Mouse (Mus musculus) E14TG2a.4 (cell line): ENCODE data around the gene Hist1h4d.

Experiments used
- H3K27me3 ChIP-seq: 2 replicates; pipeline ENCODE4 v1.6.1; 2014; ENCODE audit warnings: low read length, control low read depth; ENCODE audit not compliant: insufficient read depth
- H3K36me3 ChIP-seq: 2 replicates; pipeline ENCODE4 v1.6.1; 2014; ENCODE audit warnings: low read length, control low read depth; ENCODE audit not compliant: insufficient read depth
- H3K4me1 ChIP-seq: replicated peaks from 2 replicates; pipeline ENCODE4 v1.6.1; 2014; ENCODE audit warnings: low read depth, low read length, control low read depth
- H3K4me3 ChIP-seq: replicated peaks from 2 replicates; pipeline ENCODE4 v1.5.1; 2014; ENCODE audit warnings: mild to moderate bottlenecking, low read length
- H3K9me3 ChIP-seq: 2 replicates; pipeline ENCODE4 v1.6.1; 2014; ENCODE audit warnings: low read length, control low read depth
- CTCF ChIP-seq: conservative IDR thresholded peaks from 2 replicates; pipeline ENCODE4 v1.5.1; 2014; ENCODE audit warnings: low read length
- NANOG ChIP-seq: IDR thresholded peaks from 2 replicates; pipeline ENCODE4 v1.6.1; 2014; ENCODE audit warnings: borderline replicate concordance, low read length, mixed read lengths
- POU5F1 ChIP-seq: IDR thresholded peaks from 2 replicates; pipeline ENCODE4 v1.6.1; 2014; ENCODE audit warnings: low read length, borderline replicate concordance

The Hist1h4d gene

DNA sequence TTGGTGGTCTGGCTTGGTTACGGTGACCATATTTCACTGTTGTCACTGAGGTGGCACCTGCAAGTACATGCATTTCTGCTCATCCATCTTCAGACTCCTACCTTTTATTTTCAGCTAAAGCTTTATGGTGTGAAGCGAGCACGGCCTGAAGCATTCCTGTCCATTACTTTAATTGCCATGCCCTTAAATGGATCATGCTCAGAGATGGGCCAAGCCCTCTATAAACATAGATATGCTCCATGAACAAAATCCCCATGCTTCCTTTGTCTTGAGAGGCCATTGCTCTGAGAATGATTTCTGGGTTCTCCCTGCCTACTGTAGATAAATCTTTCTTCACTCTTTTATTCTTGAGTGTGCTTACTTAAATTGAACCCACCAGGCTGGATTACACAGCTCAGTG lies 23.1 kb downstream of the Hist1h4d start:
- H3K4me3 ChIP-seq: no peak overlapping the region
- no peaks in the 10 kb centered on the region for H3K4me1 ChIP-seq
- no peaks in the 10 kb centered on the region for H3K36me3 ChIP-seq
- no peaks in the 10 kb centered on the region for H3K9me3 ChIP-seq
- peaks cover 6% of the 10 kb centered on the region; the same call in 1 of the 2 replicates for H3K27me3 ChIP-seq
- TF ChIP-seq CTCF (no peak), NANOG (no peak), POU5F1 (no peak)

DNA sequence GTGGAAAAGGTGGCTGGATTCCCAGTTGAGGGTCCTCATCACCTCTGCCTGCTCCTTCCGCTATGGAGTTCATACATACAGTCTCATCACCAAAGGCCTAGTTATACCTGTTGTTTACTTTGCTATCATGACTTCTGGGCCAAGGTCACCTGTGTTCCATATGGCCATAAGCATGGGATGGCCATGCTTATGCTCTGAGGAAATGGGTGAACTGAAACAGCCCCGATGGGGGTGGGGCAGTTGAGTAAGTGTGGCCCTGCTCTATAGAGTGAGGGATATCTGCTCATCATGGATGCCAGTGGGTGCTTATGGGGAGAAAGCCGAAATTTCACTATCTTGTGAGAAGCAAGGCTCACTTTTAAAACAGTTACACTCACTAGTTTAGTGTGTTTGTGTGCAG lies 23.7 kb downstream of the Hist1h4d start:
- H3K4me1 ChIP-seq: no peaks in the 10 kb centered on the region
- H3K36me3 ChIP-seq: no peaks in the 10 kb centered on the region
- peaks cover 6% of the 10 kb centered on the region; the same call in 1 of the 2 replicates for H3K27me3 ChIP-seq
- H3K4me3 ChIP-seq: no peak overlapping the region
- TF ChIP-seq CTCF (no peak), NANOG (no peak), POU5F1 (no peak)
- H3K9me3 ChIP-seq: no peaks in the 10 kb centered on the region

DNA sequence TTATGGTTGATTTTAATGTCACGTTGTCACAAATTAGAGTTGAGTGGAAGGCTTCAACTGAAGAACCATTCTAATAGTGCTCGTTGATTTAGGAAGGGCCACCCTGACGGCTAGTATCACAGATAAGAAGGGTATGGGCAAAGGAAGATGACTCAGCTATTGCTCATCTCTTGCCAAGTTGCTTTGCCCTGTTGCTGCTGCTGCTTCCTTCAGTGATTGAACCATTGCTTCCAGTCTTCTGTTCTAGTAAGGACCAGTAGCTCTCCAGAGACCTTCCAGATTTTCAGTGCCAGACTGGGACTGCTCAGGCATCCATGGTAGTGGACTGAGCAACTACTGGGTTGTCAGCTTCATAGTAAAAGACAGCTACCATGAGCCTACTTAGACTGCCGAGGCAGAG lies 27.8 kb downstream of the Hist1h4d start:
- no peaks in the 10 kb centered on the region for H3K36me3 ChIP-seq
- no peak overlapping the region for H3K4me3 ChIP-seq
- TF ChIP-seq NANOG: no peak
- TF ChIP-seq POU5F1: no peak
- TF ChIP-seq CTCF: no peak
- H3K9me3 ChIP-seq: no peaks in the 10 kb centered on the region
- no peaks in the 10 kb centered on the region for H3K4me1 ChIP-seq
- peaks cover 3% of the 10 kb centered on the region; the same call in 1 of the 2 replicates for H3K27me3 ChIP-seq

DNA sequence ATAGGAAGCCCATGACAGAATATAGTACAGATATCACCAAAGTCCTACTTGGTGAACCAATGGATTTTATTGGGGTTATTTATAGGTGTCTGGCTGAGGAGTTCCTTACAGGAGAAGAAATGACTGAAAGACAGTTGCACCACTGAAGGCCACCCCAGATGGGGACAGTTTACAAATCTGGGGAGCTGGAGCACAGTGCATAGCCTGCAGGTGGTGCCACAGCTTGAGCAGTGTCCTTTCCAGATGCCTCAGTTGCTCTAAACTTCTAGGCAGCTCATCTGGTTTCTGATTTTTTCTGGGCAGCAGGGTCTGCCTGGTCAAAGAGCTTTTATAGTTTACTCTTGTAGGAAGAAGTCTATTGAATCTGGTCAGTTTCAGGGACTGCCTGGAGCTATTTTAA lies 28.4 kb downstream of the Hist1h4d start:
- H3K4me1 ChIP-seq: no peaks in the 10 kb centered on the region
- H3K36me3 ChIP-seq: no peaks in the 10 kb centered on the region
- no peaks in the 10 kb centered on the region for H3K9me3 ChIP-seq
- no peak overlapping the region for H3K4me3 ChIP-seq
- peaks cover 3% of the 10 kb centered on the region; the same call in 1 of the 2 replicates for H3K27me3 ChIP-seq
- no peak for TF ChIP-seq CTCF
- TF ChIP-seq POU5F1: no peak
- no peak for TF ChIP-seq NANOG

DNA sequence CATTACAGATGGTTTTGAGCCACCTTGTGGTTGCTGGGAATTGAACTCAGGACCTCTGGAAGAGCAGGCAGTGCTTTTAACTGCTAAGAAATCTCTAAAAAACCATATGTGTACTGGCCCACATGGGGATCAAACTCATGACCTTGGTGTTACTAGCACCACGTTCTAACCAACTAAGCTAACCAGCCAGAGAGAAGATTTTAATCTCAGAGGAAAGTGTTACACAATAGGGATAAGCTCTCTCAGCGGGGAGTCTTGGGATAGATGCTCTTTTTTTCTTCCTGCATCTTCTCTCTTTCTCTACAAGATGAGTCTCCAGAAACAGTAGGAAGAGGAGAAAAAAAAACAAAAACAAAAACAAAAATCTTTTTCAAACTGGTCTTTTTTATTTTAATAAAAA lies 29.0 kb downstream of the Hist1h4d start:
- Histone ChIP-seq H3K27me3 (no peaks in the 10 kb centered on the region), H3K4me1 (no peaks in the 10 kb centered on the region), H3K4me3 (no peak overlapping the region), H3K36me3 (no peaks in the 10 kb centered on the region), H3K9me3 (no peaks in the 10 kb centered on the region)
- no peak for TF ChIP-seq POU5F1
- TF ChIP-seq CTCF: no peak
- TF ChIP-seq NANOG: no peak

DNA sequence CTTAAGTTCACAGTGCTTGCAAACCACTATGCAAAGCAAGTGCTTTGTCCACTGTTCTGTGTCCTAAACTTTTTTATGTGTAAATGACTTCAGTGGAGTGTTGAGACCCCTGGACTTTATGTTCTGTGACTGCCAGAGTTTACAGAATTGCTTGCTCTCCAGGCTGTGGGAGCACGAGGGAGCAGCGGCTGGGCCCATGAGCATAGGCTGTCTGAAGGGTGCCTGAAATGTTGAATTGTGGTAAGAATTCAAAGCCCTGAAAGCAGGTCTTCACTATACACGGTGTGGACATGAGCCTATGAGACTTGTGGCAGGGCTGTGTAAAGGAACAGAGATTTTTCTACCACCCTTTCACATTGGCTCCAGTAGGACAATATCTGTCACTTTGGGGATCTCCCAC lies 30.2 kb downstream of the Hist1h4d start:
- Histone ChIP-seq H3K9me3 (no peaks in the 10 kb centered on the region), H3K4me1 (no peaks in the 10 kb centered on the region), H3K36me3 (no peaks in the 10 kb centered on the region), H3K4me3 (no peak overlapping the region), H3K27me3 (no peaks in the 10 kb centered on the region)
- TF ChIP-seq POU5F1: no peak
- TF ChIP-seq CTCF: no peak
- no peak for TF ChIP-seq NANOG

DNA sequence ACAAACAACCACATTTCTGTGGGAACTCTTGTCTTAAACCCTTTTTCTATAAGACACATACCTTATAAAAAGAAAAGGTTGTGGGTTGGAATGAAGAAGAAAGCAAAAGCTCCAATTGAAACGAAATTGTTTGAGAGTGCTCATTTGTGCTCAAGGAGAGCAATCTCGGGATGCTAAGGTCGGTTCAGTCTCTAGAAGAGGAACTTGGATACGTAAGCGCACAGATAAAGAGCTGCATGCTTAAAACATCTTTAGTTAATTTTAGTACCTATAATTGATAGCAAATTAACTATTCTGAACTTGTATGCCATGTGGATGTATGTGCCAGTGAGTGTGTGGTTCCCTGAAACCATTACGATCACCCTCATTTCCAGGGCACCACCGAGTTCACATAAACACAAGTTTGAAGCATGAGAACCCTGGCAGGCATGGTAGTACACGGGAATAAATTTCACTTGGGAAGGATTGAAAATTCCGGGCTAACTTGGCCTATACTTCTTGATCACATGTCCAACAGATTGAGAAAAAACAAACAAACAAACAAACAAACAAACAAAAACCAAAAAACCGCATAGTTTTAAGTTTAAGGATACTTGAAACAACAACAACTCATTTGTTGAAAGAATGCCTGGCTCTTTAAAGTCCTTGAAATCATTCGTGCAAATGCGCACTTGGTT lies 38.8 kb downstream of the Hist1h4d start:
- H3K36me3 ChIP-seq: no peaks in the 10 kb centered on the region
- no peak for TF ChIP-seq CTCF
- no peak for TF ChIP-seq NANOG
- TF ChIP-seq POU5F1: no peak
- peak overlapping the region; percentile 82 for H3K4me3 ChIP-seq
- H3K9me3 ChIP-seq: no peaks in the 10 kb centered on the region
- H3K4me1 ChIP-seq: peaks cover 28% of the 10 kb centered on the region
- peaks cover 28% of the 10 kb centered on the region for H3K27me3 ChIP-seq

DNA sequence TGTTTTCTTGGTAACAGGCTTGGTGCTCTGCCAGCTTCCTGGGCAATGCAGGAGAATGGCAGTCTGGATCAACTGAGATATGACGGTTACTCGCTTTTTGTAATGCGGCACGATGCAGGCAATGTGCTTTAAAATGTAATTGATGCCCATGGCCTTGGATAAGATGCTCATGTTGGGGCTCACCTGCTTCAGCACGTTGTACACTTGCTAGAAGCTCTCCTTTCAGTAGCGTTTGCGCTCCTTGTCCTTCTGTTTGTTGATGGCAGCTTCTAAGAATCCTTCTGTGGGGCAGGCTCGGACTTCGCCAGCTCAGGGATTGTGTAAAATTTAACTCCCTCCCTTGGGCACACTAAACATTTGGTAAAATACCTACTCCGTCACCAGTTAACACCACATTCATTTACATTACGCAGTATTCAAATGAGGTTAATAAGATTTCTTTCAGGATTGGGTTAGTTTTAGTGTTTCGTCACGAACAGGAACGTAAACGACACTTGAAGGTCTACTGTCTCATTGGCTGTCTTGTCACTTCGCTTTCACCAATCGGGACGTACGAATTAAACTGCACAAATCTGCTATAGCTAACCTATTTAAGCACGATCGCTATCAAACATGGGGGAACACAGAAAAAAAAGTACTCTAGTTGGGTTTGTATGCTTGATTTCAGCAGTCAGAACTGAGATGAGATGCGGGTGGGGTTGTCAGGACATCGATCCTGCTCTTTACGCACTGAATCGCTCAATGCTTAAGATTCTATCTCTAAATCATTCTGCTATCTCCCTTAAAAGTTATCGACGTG lies 39.5 kb downstream of the Hist1h4d start, which contains the start of gene Hist1h2be:
Gene Hist1h2be, minus strand, starts transcription at position 392 of the 799 bp plus-strand sequence.
- Histone ChIP-seq H3K9me3 (no peaks in the 10 kb centered on the region), H3K27me3 (peaks cover 33% of the 10 kb centered on the region), H3K4me1 (peaks cover 28% of the 10 kb centered on the region), H3K4me3 (peak within 1 kb of the TSS; percentile 82), H3K36me3 (no peaks in the 10 kb centered on the region)
- TF ChIP-seq POU5F1 (no peak), CTCF (no peak), NANOG (no peak)
